Mouse (Mus musculus): ENCODE measurements around the gene Pheta1. TPM values are rescaled to one million over a fixed set of nuclear protein-coding genes. Genes with fewer than 3 reads are reported as not detected.

The Pheta1 gene
- polyA plus RNA-seq, 1 experiment from 2014 or later: 65.0 TPM

GRCm38 (mm10) chr5:121870832-121871231 is 22.0 kb downstream of the Pheta1 start:
- Histone ChIP-seq H3K9ac (ENCODE audit: low read depth, low read length) (no peak overlapping the region), H3K27ac (ENCODE audit: low read depth, low read length) (0 out of 2 replicates have a peak overlapping the region, but pooled peaks have one; percentile 22), H3K27me3 (replicated peaks; ENCODE audit: control insufficient read depth, insufficient read depth, low read length) (no peaks in the 10 kb centered on the region), H3K9me3 (ENCODE audit: control insufficient read depth) (no peaks in the 10 kb centered on the region), H3K4me3 (ENCODE audit: low read depth, low read length) (no peak overlapping the region), H3K4me2 (replicated peaks; ENCODE audit: low read depth) (no peak overlapping the region), H3K36me3 (ENCODE audit: control insufficient read depth, insufficient read depth) (no peaks in the 10 kb centered on the region), H3K4me1 (replicated peaks; ENCODE audit: control insufficient read depth, insufficient read depth, low read length) (no peaks in the 10 kb centered on the region)
- 58% methylated on average over 6 of the region's 6 CpGs for WGBS
- TF ChIP-seq CTCF (IDR thresholded peaks at IDR 0.05; ENCODE audit: low read depth): no peak
- ATAC-seq: peak; percentile 27; the same call in 1 of the 2 replicates

GRCm38 (mm10) chr5:121871515-121872030 is 22.8 kb downstream of the Pheta1 start:
- no peaks in the 10 kb centered on the region for H3K4me1 ChIP-seq (replicated peaks; ENCODE audit: control insufficient read depth, insufficient read depth, low read length)
- no peak overlapping the region for H3K4me3 ChIP-seq (ENCODE audit: low read depth, low read length)
- peak overlapping the region; percentile 22; the same call in 1 of the 2 replicates for H3K27ac ChIP-seq (ENCODE audit: low read depth, low read length)
- H3K4me2 ChIP-seq (replicated peaks; ENCODE audit: low read depth): no peak overlapping the region
- WGBS: 83% methylated on average over 13 of the region's 13 CpGs
- H3K27me3 ChIP-seq (replicated peaks; ENCODE audit: control insufficient read depth, insufficient read depth, low read length): no peaks in the 10 kb centered on the region
- no peak for TF ChIP-seq CTCF (IDR thresholded peaks at IDR 0.05; ENCODE audit: low read depth)
- H3K9me3 ChIP-seq (ENCODE audit: control insufficient read depth): no peaks in the 10 kb centered on the region
- no peaks in the 10 kb centered on the region for H3K36me3 ChIP-seq (ENCODE audit: control insufficient read depth, insufficient read depth)
- ATAC-seq: no peak
- no peak overlapping the region for H3K9ac ChIP-seq (ENCODE audit: low read depth, low read length)

GRCm38 (mm10) chr5:121872158-121872557 is 23.4 kb downstream of the Pheta1 start:
- Histone ChIP-seq H3K4me3 (ENCODE audit: low read depth, low read length) (no peak overlapping the region), H3K4me1 (replicated peaks; ENCODE audit: control insufficient read depth, insufficient read depth, low read length) (no peaks in the 10 kb centered on the region), H3K9ac (ENCODE audit: low read depth, low read length) (no peak overlapping the region), H3K36me3 (ENCODE audit: control insufficient read depth, insufficient read depth) (no peaks in the 10 kb centered on the region), H3K4me2 (replicated peaks; ENCODE audit: low read depth) (no peak overlapping the region), H3K27ac (ENCODE audit: low read depth, low read length) (no peak overlapping the region), H3K9me3 (ENCODE audit: control insufficient read depth) (no peaks in the 10 kb centered on the region), H3K27me3 (replicated peaks; ENCODE audit: control insufficient read depth, insufficient read depth, low read length) (no peaks in the 10 kb centered on the region)
- peak; percentile 43; the same call in 1 of the 2 replicates for ATAC-seq
- TF ChIP-seq CTCF (IDR thresholded peaks at IDR 0.05; ENCODE audit: low read depth): peak; percentile 99
- WGBS: 9% methylated on average over 4 of the region's 4 CpGs

GRCm38 (mm10) chr5:121875041-121875440 is 26.3 kb downstream of the Pheta1 start:
- Histone ChIP-seq H3K4me2 (replicated peaks; ENCODE audit: low read depth) (no peak overlapping the region), H3K4me3 (ENCODE audit: low read depth, low read length) (no peak overlapping the region), H3K9me3 (ENCODE audit: control insufficient read depth) (no peaks in the 10 kb centered on the region), H3K4me1 (replicated peaks; ENCODE audit: control insufficient read depth, insufficient read depth, low read length) (no peaks in the 10 kb centered on the region), H3K36me3 (ENCODE audit: control insufficient read depth, insufficient read depth) (no peaks in the 10 kb centered on the region), H3K27ac (ENCODE audit: low read depth, low read length) (no peak overlapping the region), H3K27me3 (replicated peaks; ENCODE audit: control insufficient read depth, insufficient read depth, low read length) (no peaks in the 10 kb centered on the region), H3K9ac (ENCODE audit: low read depth, low read length) (no peak overlapping the region)
- no peak for ATAC-seq
- WGBS: 87% methylated on average over 12 of the region's 12 CpGs
- no peak for TF ChIP-seq CTCF (IDR thresholded peaks at IDR 0.05; ENCODE audit: low read depth)

GRCm38 (mm10) chr5:121876901-121877300 is 28.1 kb downstream of the Pheta1 start:
- no peak overlapping the region for H3K4me2 ChIP-seq (replicated peaks; ENCODE audit: low read depth)
- H3K4me1 ChIP-seq (replicated peaks; ENCODE audit: control insufficient read depth, insufficient read depth, low read length): no peaks in the 10 kb centered on the region
- H3K27ac ChIP-seq (ENCODE audit: low read depth, low read length): no peak overlapping the region
- TF ChIP-seq CTCF (IDR thresholded peaks at IDR 0.05; ENCODE audit: low read depth): no peak
- no peaks in the 10 kb centered on the region for H3K9me3 ChIP-seq (ENCODE audit: control insufficient read depth)
- H3K4me3 ChIP-seq (ENCODE audit: low read depth, low read length): no peak overlapping the region
- no peak for ATAC-seq
- H3K36me3 ChIP-seq (ENCODE audit: control insufficient read depth, insufficient read depth): no peaks in the 10 kb centered on the region
- no peaks in the 10 kb centered on the region for H3K27me3 ChIP-seq (replicated peaks; ENCODE audit: control insufficient read depth, insufficient read depth, low read length)
- 87% methylated on average over 12 of the region's 12 CpGs for WGBS
- no peak overlapping the region for H3K9ac ChIP-seq (ENCODE audit: low read depth, low read length)

GRCm38 (mm10) chr5:121878703-121879102 is 29.9 kb downstream of the Pheta1 start:
- Histone ChIP-seq H3K36me3 (ENCODE audit: control insufficient read depth, insufficient read depth) (no peaks in the 10 kb centered on the region), H3K9me3 (ENCODE audit: control insufficient read depth) (no peaks in the 10 kb centered on the region), H3K4me1 (replicated peaks; ENCODE audit: control insufficient read depth, insufficient read depth, low read length) (no peaks in the 10 kb centered on the region), H3K27me3 (replicated peaks; ENCODE audit: control insufficient read depth, insufficient read depth, low read length) (no peaks in the 10 kb centered on the region), H3K9ac (ENCODE audit: low read depth, low read length) (no peak overlapping the region), H3K27ac (ENCODE audit: low read depth, low read length) (peak overlapping the region; percentile 4; the same call in 1 of the 2 replicates), H3K4me2 (replicated peaks; ENCODE audit: low read depth) (no peak overlapping the region), H3K4me3 (ENCODE audit: low read depth, low read length) (no peak overlapping the region)
- WGBS: 87% methylated on average over 17 of the region's 17 CpGs
- TF ChIP-seq CTCF (IDR thresholded peaks at IDR 0.05; ENCODE audit: low read depth): no peak
- no peak for ATAC-seq

Measured in intestine, postnatal 0 days (tissue).